Mouse (Mus musculus): ENCODE results near the gene Plekhj1.
"Not testable (repeated sequence)": the region's sequence is repeated elsewhere in the genome, so short reads cannot be mapped to it uniquely, and the experiment has no call there.

Gene Plekhj1

GRCm38 (mm10) chr10:80798150-80799006, at the start of gene Plekhj1, which contains the start of gene Sf3a2:
TSS of gene Plekhj1 (minus strand) at chr10:80798626.
TSS of gene Sf3a2 (plus strand) at chr10:80798198.
- in situ Hi-C loops (cut with MboI; ENCODE audit: low sequenced_read_pairs) = no loop called here

GRCm38 (mm10) chr10:80845732-80846131, 47.3 kb upstream of the Plekhj1 start:
- in situ Hi-C loops (cut with MboI; ENCODE audit: low sequenced_read_pairs) = no loop called here

GRCm38 (mm10) chr10:80845055-80845693, 46.7 kb upstream of the Plekhj1 start:
- in situ Hi-C loops (cut with MboI; ENCODE audit: low sequenced_read_pairs) = no loop called here

- in situ Hi-C loops (cut with MboI; ENCODE audit: low sequenced_read_pairs) = no loop called here
Measured at GRCm38 (mm10) chr10:80843931-80844547, 45.6 kb upstream of the Plekhj1 start, which contains the start of gene Lingo3. TSS of gene Lingo3 (minus strand) at chr10:80844039.

GRCm38 (mm10) chr10:80843087-80843930, 44.9 kb upstream of the Plekhj1 start:
- in situ Hi-C loops (cut with MboI; ENCODE audit: low sequenced_read_pairs) = no loop called here

- in situ Hi-C loops (cut with MboI; ENCODE audit: low sequenced_read_pairs) = no loop called here
Measured at GRCm38 (mm10) chr10:80842334-80842733, 43.9 kb upstream of the Plekhj1 start.

GRCm38 (mm10) chr10:80841685-80842084, 43.3 kb upstream of the Plekhj1 start:
- in situ Hi-C loops (cut with MboI; ENCODE audit: low sequenced_read_pairs) = no loop called here

GRCm38 (mm10) chr10:80839848-80840247, 41.4 kb upstream of the Plekhj1 start:
- in situ Hi-C loops (cut with MboI; ENCODE audit: low sequenced_read_pairs) = no loop called here

- in situ Hi-C loops (cut with MboI; ENCODE audit: low sequenced_read_pairs) = no loop called here
Measured at GRCm38 (mm10) chr10:80838346-80838912, 40.0 kb upstream of the Plekhj1 start.

GRCm38 (mm10) chr10:80837827-80838226, 39.4 kb upstream of the Plekhj1 start:
- in situ Hi-C loops (cut with MboI; ENCODE audit: low sequenced_read_pairs) = no loop called here

GRCm38 (mm10) chr10:80836949-80837379, 38.5 kb upstream of the Plekhj1 start:
- in situ Hi-C loops (cut with MboI; ENCODE audit: low sequenced_read_pairs) = no loop called here

- in situ Hi-C loops (cut with MboI; ENCODE audit: low sequenced_read_pairs) = no loop called here
Measured at GRCm38 (mm10) chr10:80835617-80836016, 37.2 kb upstream of the Plekhj1 start.

- in situ Hi-C loops (cut with MboI; ENCODE audit: low sequenced_read_pairs) = no loop called here
Measured at GRCm38 (mm10) chr10:80832818-80833217, 34.4 kb upstream of the Plekhj1 start.

- in situ Hi-C loops (cut with MboI; ENCODE audit: low sequenced_read_pairs) = no loop called here
Measured at GRCm38 (mm10) chr10:80831136-80831535, 32.7 kb upstream of the Plekhj1 start.

GRCm38 (mm10) chr10:80829359-80830278, 31.2 kb upstream of the Plekhj1 start:
- in situ Hi-C loops (cut with MboI; ENCODE audit: low sequenced_read_pairs) = no loop called here

GRCm38 (mm10) chr10:80828587-80828986, 30.2 kb upstream of the Plekhj1 start:
- in situ Hi-C loops (cut with MboI; ENCODE audit: low sequenced_read_pairs) = not testable (repeated sequence)

- in situ Hi-C loops (cut with MboI; ENCODE audit: low sequenced_read_pairs) = no loop called here
Measured at GRCm38 (mm10) chr10:80827870-80828420, 29.5 kb upstream of the Plekhj1 start.

- in situ Hi-C loops (cut with MboI; ENCODE audit: low sequenced_read_pairs) = no loop called here
Measured at GRCm38 (mm10) chr10:80827063-80827869, 28.8 kb upstream of the Plekhj1 start.

All from CH12F3 (cell line).